Mouse (Mus musculus) bone marrow macrophage, adult 2 months (primary cell): ENCODE measurements around the gene Them5. TPM values are rescaled to one million over a fixed set of nuclear protein-coding genes. Genes with fewer than 3 reads are reported as not detected.

ENCODE experiments used
- H3K27ac ChIP-seq: 2 replicates; pipeline ENCODE4 v1.5.1; 2012; ENCODE audit warnings: low read depth, low read length; ENCODE audit not compliant: insufficient read depth
- H3K4me1 ChIP-seq: 2 replicates; pipeline ENCODE4 v1.6.1; 2012; ENCODE audit warnings: low read length; ENCODE audit not compliant: control insufficient read depth, insufficient read depth
- H3K4me3 ChIP-seq: 2 replicates; pipeline ENCODE4 v1.5.1; 2012; ENCODE audit warnings: mild to moderate bottlenecking, low read length, moderate library complexity; ENCODE audit not compliant: insufficient read depth
- CTCF ChIP-seq: IDR thresholded peaks from 2 replicates; pipeline ENCODE4 v1.5.1; 2012; ENCODE audit warnings: low read depth, mild to moderate bottlenecking, low read length, moderate library complexity
- POLR2A ChIP-seq: IDR thresholded peaks from 2 replicates; pipeline ENCODE4 v1.6.1; 2012; ENCODE audit warnings: mild to moderate bottlenecking, low read depth, low read length, borderline replicate concordance
- polyA plus RNA-seq: library from polyadenylated mRNA; stranded (reverse); fragments of >200 nt; gene quantifications from 2 replicates; pipeline ENCODE4 v1.2.4, GENCODE M21; 2012; ENCODE audit not compliant: missing spikeins, insufficient read depth, insufficient read length

Them5 gene
- polyA plus RNA-seq, 1 experiment = not detected

- no peak for TF ChIP-seq CTCF
- TF ChIP-seq POLR2A = no peak
- Histone ChIP-seq H3K4me3 (no peak overlapping the region), H3K4me1 (0 out of 2 replicates have a peak, but pooled peaks cover 3% of the 10 kb centered on the region), H3K27ac (no peak overlapping the region)
Observed at GRCm38 (mm10) chr3:94383476-94383875, 41.6 kb downstream of the Them5 start.

GRCm38 (mm10) chr3:94386671-94387070 is 44.8 kb downstream of the Them5 start:
- Histone ChIP-seq H3K27ac (no peak overlapping the region), H3K4me1 (no peaks in the 10 kb centered on the region), H3K4me3 (no peak overlapping the region)
- TF ChIP-seq POLR2A = no peak
- no peak for TF ChIP-seq CTCF

- TF ChIP-seq CTCF (no peak), POLR2A (no peak)
- H3K4me3 ChIP-seq = no peak overlapping the region
- no peaks in the 10 kb centered on the region for H3K4me1 ChIP-seq
- H3K27ac ChIP-seq = no peak overlapping the region
Observed at GRCm38 (mm10) chr3:94387391-94387790, 45.5 kb downstream of the Them5 start.

- TF ChIP-seq CTCF = no peak
- TF ChIP-seq POLR2A = no peak
- Histone ChIP-seq H3K27ac (no peak overlapping the region), H3K4me1 (no peaks in the 10 kb centered on the region), H3K4me3 (no peak overlapping the region)
Observed at GRCm38 (mm10) chr3:94388047-94388446, 46.1 kb downstream of the Them5 start.

GRCm38 (mm10) chr3:94389420-94389819 is 47.5 kb downstream of the Them5 start:
- Histone ChIP-seq H3K4me1 (no peaks in the 10 kb centered on the region), H3K27ac (no peak overlapping the region), H3K4me3 (no peak overlapping the region)
- no peak for TF ChIP-seq CTCF
- no peak for TF ChIP-seq POLR2A

- TF ChIP-seq CTCF = no peak
- no peak for TF ChIP-seq POLR2A
- H3K4me3 ChIP-seq = no peak overlapping the region
Observed at GRCm38 (mm10) chr3:94391001-94391400, 49.1 kb downstream of the Them5 start.

GRCm38 (mm10) chr3:94392128-94392527 is 50.2 kb downstream of the Them5 start:
- TF ChIP-seq POLR2A (no peak), CTCF (no peak)
- no peak overlapping the region for H3K27ac ChIP-seq

More at GRCm38 (mm10) chr3:94391001-94391400, 49.1 kb downstream of the Them5 start:
- Histone ChIP-seq H3K4me1 (no peaks in the 10 kb centered on the region), H3K27ac (no peak overlapping the region)

GRCm38 (mm10) chr3:94393049-94393448 is 51.1 kb downstream of the Them5 start:
- no peak for TF ChIP-seq POLR2A
- TF ChIP-seq CTCF = no peak
- Histone ChIP-seq H3K4me3 (no peak overlapping the region), H3K4me1 (no peaks in the 10 kb centered on the region), H3K27ac (no peak overlapping the region)

More at GRCm38 (mm10) chr3:94392128-94392527, 50.2 kb downstream of the Them5 start:
- H3K4me1 ChIP-seq = no peaks in the 10 kb centered on the region
- H3K4me3 ChIP-seq = no peak overlapping the region

- Histone ChIP-seq H3K4me3 (no peak overlapping the region), H3K27ac (no peak overlapping the region), H3K4me1 (no peaks in the 10 kb centered on the region)
- no peak for TF ChIP-seq POLR2A
- TF ChIP-seq CTCF = no peak
Observed at GRCm38 (mm10) chr3:94396336-94396735, 54.4 kb downstream of the Them5 start.

- Histone ChIP-seq H3K4me3 (no peak overlapping the region), H3K4me1 (no peaks in the 10 kb centered on the region), H3K27ac (no peak overlapping the region)
- no peak for TF ChIP-seq POLR2A
- no peak for TF ChIP-seq CTCF
Observed at GRCm38 (mm10) chr3:94396851-94397250, 55.0 kb downstream of the Them5 start.

Other genes starting within 250 kb of the Them5 start
- not detected in 2 replicates for gene Gm10696, start 163.9 kb upstream of the Them5 start, polyA plus RNA-seq
- gene Gm5286, start 145.4 kb upstream of the Them5 start, polyA plus RNA-seq = not detected in 2 replicates
- not detected in 2 replicates for gene Gm4778, start 78.1 kb upstream of the Them5 start, polyA plus RNA-seq
- 3.8 and 4.1 TPM in 2 replicates for gene Them4, start 32.0 kb upstream of the Them5 start, polyA plus RNA-seq
- not detected in 2 replicates for gene C2cd4d, start 20.3 kb downstream of the Them5 start, polyA plus RNA-seq
- gene Rorc, start 30.7 kb downstream of the Them5 start, polyA plus RNA-seq = not detected in 2 replicates
- gene Lingo4, start 56.4 kb downstream of the Them5 start, polyA plus RNA-seq = not detected in 2 replicates
- 15.7 and 17.7 TPM in 2 replicates for gene Tdrkh, start 71.2 kb downstream of the Them5 start, polyA plus RNA-seq
- gene Mrpl9, start 101.2 kb downstream of the Them5 start, polyA plus RNA-seq = 33.4 and 34.0 TPM in 2 replicates
- gene Oaz3, start 101.8 kb downstream of the Them5 start, polyA plus RNA-seq = 2.1 TPM in 1 of 2 replicates, not detected in the other
- gene Celf3, start 136.2 kb downstream of the Them5 start, polyA plus RNA-seq = 0.59 TPM in 1 of 2 replicates, not detected in the other
- gene Riiad1, start 138.2 kb downstream of the Them5 start, polyA plus RNA-seq = 9.0 and 9.5 TPM in 2 replicates
- 52.4 and 56.8 TPM in 2 replicates for gene Snx27, start 240.6 kb downstream of the Them5 start, polyA plus RNA-seq